Mouse (Mus musculus) heart, embryonic 16.5 days (tissue): ENCODE data around the gene Klc2. TPM values are rescaled to one million over a fixed set of nuclear protein-coding genes. Genes with fewer than 3 reads are reported as not detected.

Experiments used
- ATAC-seq: fragments of 200-750 bp; cut with Nextera tagmentation; replicated peaks from 2 replicates; pipeline ENCODE4 v1.8.0; 2017; ENCODE audit warnings: moderate number of reproducible peaks; ENCODE audit not compliant: insufficient read depth, low FRiP score; ENCODE audit errors: extremely low read depth
- H3K27ac ChIP-seq: fragments of 300-500 bp; sonication (generic); 2 replicates; pipeline ENCODE4 v1.5.1; 2014; ENCODE audit warnings: mild to moderate bottlenecking, low read length, control low read depth, moderate library complexity
- H3K27me3 ChIP-seq: fragments of 300-500 bp; sonication (generic); 2 replicates; pipeline ENCODE4 v1.6.1; 2014; ENCODE audit warnings: low read length, mixed read lengths; ENCODE audit not compliant: control insufficient read depth, insufficient read depth
- H3K36me3 ChIP-seq: fragments of 300-500 bp; sonication (generic); 2 replicates; pipeline ENCODE4 v1.6.1; 2014; ENCODE audit not compliant: control insufficient read depth, insufficient read depth
- H3K4me1 ChIP-seq: fragments of 300-500 bp; sonication (generic); 2 replicates; pipeline ENCODE4 v1.6.1; 2014; ENCODE audit warnings: low read length, mixed read lengths; ENCODE audit not compliant: control insufficient read depth, insufficient read depth
- H3K4me2 ChIP-seq: fragments of 300-500 bp; sonication (generic); 2 replicates; pipeline ENCODE4 v1.6.1; 2014; ENCODE audit warnings: low read depth, mild to moderate bottlenecking, control low read depth, low read length
- H3K4me3 ChIP-seq: fragments of 300-500 bp; sonication (generic); 2 replicates; pipeline ENCODE4 v1.5.1; 2014; ENCODE audit warnings: mild to moderate bottlenecking, control low read depth, low read length
- H3K9ac ChIP-seq: fragments of 300-500 bp; sonication (generic); 2 replicates; pipeline ENCODE4 v1.6.1; 2014; ENCODE audit warnings: low read length, control low read depth
- H3K9me3 ChIP-seq: fragments of 300-500 bp; sonication (generic); replicated peaks from 2 replicates; pipeline ENCODE4 v1.6.1; 2016; ENCODE audit warnings: low read length; ENCODE audit not compliant: control insufficient read depth
- WGBS: fragments of 180-500 bp; shearing (Covaris S2); extraction: QIAGEN DNeasy Blood & Tissue Kit; methylation state at CpG from one replicate; pipeline ENCODE4 v1.1.7; 2014; 5-methylcytosine and 5-hydroxymethylcytosine counted together
- polyA plus RNA-seq: library from polyadenylated mRNA; unstranded; fragments of >200 nt; fragmentation: Nextera tagmentation; extraction: Ambion mirVana; gene quantifications from 2 replicates; pipeline ENCODE4 v1.2.1, GENCODE M21; 2015

Gene Klc2
- polyA plus RNA-seq, 1 experiment from 2014 or later: 19.3 TPM

DNA sequence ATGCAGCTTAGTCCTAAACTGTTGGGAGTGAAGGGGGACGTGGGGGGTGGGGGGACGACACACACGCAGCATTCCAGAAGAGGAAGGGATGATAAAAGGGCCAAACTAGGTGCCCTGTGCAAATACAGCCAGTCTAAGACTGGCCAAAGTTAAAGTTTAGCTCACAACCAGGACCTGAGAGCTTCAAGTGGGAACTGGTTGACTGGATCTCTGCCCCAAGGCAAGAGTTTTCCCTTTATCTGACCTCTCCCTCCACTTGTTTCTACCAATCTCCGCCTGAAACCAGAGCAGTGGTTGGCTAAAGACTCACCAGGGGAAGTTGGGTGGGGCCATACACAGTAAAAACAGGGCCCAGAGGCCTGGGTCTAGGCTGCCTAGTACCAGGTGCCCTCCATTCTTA is 9.7 kb downstream of the Klc2 start:
- 43% methylated on average over 4 of the region's 4 CpGs for WGBS
- Histone ChIP-seq H3K4me3 (no peak overlapping the region), H3K4me2 (no peak overlapping the region), H3K9me3 (no peaks in the 10 kb centered on the region), H3K27ac (no peak overlapping the region), H3K27me3 (no peaks in the 10 kb centered on the region), H3K9ac (no peak overlapping the region), H3K4me1 (peaks cover 11% of the 10 kb centered on the region), H3K36me3 (peaks cover 30% of the 10 kb centered on the region)
- no peak for ATAC-seq

- H3K4me3 ChIP-seq: no peak overlapping the region
- no peaks in the 10 kb centered on the region for H3K27me3 ChIP-seq
- no peak overlapping the region for H3K4me2 ChIP-seq
- peaks cover 31% of the 10 kb centered on the region for H3K36me3 ChIP-seq
- ATAC-seq: no peak
- H3K4me1 ChIP-seq: peaks cover 11% of the 10 kb centered on the region
- WGBS: 19% methylated on average over 5 of the region's 5 CpGs
- H3K9ac ChIP-seq: no peak overlapping the region
- 0 out of 2 replicates have a peak overlapping the region, but pooled peaks have one; percentile 16 for H3K27ac ChIP-seq
- no peaks in the 10 kb centered on the region for H3K9me3 ChIP-seq
Measured at GRCm38 (mm10) chr19:5108271-5108575, 10.1 kb downstream of the Klc2 start.

- Histone ChIP-seq H3K36me3 (peaks cover 35% of the 10 kb centered on the region), H3K4me2 (no peak overlapping the region), H3K27ac (no peak overlapping the region), H3K4me3 (no peak overlapping the region), H3K4me1 (peaks cover 11% of the 10 kb centered on the region), H3K9ac (peak overlapping the region; percentile 18; the same call in 1 of the 2 replicates), H3K9me3 (no peaks in the 10 kb centered on the region), H3K27me3 (no peaks in the 10 kb centered on the region)
- no peak for ATAC-seq
- WGBS: 70% methylated on average over 18 of the region's 18 CpGs
Measured at GRCm38 (mm10) chr19:5107556-5108270, 10.6 kb downstream of the Klc2 start.

DNA sequence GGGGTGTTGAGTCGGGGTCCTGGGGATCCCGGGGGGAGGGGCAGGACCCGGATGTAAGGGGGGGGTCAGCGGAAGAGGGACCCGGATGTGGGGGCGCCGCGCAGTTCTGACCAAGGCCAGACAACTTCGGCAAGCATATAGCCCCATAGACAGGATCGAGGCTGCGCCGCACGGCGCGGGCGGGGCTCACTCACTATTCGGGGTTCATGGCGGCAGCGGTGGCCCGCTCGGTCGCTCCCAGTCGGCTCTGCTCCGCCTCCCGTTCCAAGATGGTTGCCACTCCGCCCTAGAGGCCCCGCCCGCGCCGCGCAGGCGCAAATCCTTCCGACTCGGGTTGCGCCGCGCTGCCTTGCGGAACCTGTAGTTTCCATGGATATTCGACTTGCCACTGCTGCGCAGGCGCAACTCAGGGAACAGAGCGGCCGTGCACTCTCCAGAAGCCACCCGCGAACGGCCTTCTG is 11.6 kb downstream of the Klc2 start, which contains the start of gene Rab1b:
TSS of gene Rab1b (minus strand) at position 342 of the 461 bp plus-strand sequence.
- Histone ChIP-seq H3K4me2 (peak within 1 kb of the TSS; percentile 93), H3K4me1 (peaks cover 11% of the 10 kb centered on the region), H3K4me3 (peak within 1 kb of the TSS; percentile 79), H3K9me3 (no peaks in the 10 kb centered on the region), H3K27me3 (no peaks in the 10 kb centered on the region), H3K27ac (peak within 1 kb of the TSS; percentile 89), H3K9ac (peak within 1 kb of the TSS; percentile 96), H3K36me3 (peaks cover 40% of the 10 kb centered on the region)
- WGBS: under 1% methylated on average over 46 of the region's 46 CpGs
- ATAC-seq: peak; percentile 92

- H3K4me1 ChIP-seq: peaks cover 11% of the 10 kb centered on the region
- no peak for ATAC-seq
- 5% methylated on average over 9 of the region's 9 CpGs for WGBS
- H3K27me3 ChIP-seq: no peaks in the 10 kb centered on the region
- H3K9me3 ChIP-seq: no peaks in the 10 kb centered on the region
- peak overlapping the region; percentile 93 for H3K4me2 ChIP-seq
- H3K9ac ChIP-seq: peak overlapping the region; percentile 96
- peaks cover 41% of the 10 kb centered on the region for H3K36me3 ChIP-seq
- peak overlapping the region; percentile 79 for H3K4me3 ChIP-seq
- H3K27ac ChIP-seq: peak overlapping the region; percentile 89
Measured at GRCm38 (mm10) chr19:5106074-5106473, 12.3 kb downstream of the Klc2 start.

GRCm38 (mm10) chr19:5098363-5099143 is 19.8 kb downstream of the Klc2 start, which contains the start of gene Cnih2:
TSS of gene Cnih2 (minus strand) at chr19:5098521.
- peak within 1 kb of the TSS; percentile 56 for H3K4me3 ChIP-seq
- no peaks in the 10 kb centered on the region for H3K9me3 ChIP-seq
- peak within 1 kb of the TSS; percentile 79 for H3K9ac ChIP-seq
- H3K36me3 ChIP-seq: peaks cover 27% of the 10 kb centered on the region
- peak; percentile 56; the same call in 1 of the 2 replicates for ATAC-seq
- peaks cover 23% of the 10 kb centered on the region for H3K4me1 ChIP-seq
- H3K27me3 ChIP-seq: no peaks in the 10 kb centered on the region
- H3K4me2 ChIP-seq: peak within 1 kb of the TSS; percentile 89
- H3K27ac ChIP-seq: no peak within 1 kb of the TSS
- WGBS: 4% methylated on average over 48 of the region's 48 CpGs

DNA sequence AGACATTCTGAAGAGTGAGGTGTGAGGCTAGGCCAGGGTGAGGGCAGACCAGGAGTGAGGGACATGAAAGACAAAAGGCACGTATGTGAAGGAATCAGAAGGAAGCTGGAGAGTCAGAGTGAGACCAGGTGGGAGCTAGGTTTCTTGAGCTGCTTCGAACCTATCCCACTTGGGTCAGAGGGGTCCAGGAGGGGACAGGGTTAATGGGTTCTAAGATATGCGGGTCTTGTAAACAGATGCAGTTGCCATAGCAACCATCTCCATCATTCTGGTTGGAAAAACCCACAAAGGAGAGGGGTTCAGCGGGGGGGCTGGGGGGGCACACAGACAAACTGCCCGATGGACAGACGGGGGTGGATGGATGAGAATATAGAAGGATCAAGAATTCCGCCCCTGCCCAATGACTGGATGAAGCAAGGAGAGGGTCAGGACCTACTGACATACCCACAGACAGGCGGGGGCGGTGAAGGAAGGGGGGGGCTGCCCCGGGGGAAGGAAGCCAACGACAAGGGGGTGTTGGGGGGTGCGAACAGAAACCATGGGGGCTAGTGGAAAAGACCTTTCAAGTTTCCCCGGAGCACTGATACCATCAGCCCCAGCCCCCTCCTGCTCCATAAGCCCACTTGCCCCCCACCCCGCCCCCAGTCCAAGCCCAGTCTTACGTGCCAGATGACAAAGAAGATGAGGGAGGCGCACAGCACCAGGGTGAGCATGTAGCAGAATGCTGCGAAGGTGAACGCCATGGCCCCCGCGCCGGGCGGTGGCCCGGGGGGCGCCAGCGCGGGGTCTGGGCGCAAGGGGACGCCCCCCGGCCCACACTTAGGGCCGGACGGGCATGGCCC is 20.6 kb downstream of the Klc2 start:
- Histone ChIP-seq H3K36me3 (peaks cover 21% of the 10 kb centered on the region), H3K27me3 (no peaks in the 10 kb centered on the region), H3K4me2 (peak overlapping the region; percentile 89), H3K9me3 (no peaks in the 10 kb centered on the region), H3K9ac (peak overlapping the region; percentile 79), H3K4me3 (peak overlapping the region; percentile 56), H3K4me1 (peaks cover 23% of the 10 kb centered on the region), H3K27ac (no peak overlapping the region)
- ATAC-seq: peak; percentile 1; the same call in 1 of the 2 replicates
- 5% methylated on average over 30 of the region's 31 CpGs for WGBS

DNA sequence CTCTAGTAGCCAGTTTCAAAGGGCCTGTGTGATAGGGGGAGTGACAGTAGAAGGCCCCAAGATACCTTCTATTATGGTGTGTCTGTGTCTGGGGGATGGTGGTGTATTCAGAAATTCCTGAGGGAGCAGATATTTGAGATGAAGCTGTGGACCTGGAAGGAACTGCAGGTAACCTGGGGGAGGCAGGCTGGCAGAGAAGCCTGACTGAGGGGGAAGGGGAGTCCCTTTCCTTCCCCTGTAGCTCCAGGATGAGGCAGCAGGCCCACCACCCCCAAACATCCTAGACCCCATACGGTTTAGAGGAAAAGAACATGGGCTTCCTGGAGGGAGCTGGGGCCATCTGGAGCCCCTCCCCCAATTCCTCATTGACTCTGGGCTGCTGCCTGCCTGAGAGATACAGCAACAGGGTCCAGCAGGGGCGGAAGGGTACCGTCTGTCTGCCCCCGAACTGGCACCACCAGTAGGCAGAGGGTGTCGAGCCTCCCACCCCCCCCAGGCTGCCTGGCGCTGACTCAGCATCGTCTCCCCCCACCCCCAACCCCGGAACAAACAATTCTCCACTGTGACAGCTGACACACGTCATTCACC is 22.4 kb downstream of the Klc2 start:
- no peak overlapping the region for H3K4me2 ChIP-seq
- peaks cover 23% of the 10 kb centered on the region for H3K4me1 ChIP-seq
- no peaks in the 10 kb centered on the region for H3K9me3 ChIP-seq
- no peaks in the 10 kb centered on the region for H3K27me3 ChIP-seq
- H3K27ac ChIP-seq: no peak overlapping the region
- no peak overlapping the region for H3K4me3 ChIP-seq
- no peak for ATAC-seq
- WGBS: 5% methylated on average over 9 of the region's 9 CpGs
- no peak overlapping the region for H3K9ac ChIP-seq
- H3K36me3 ChIP-seq: peaks cover 8% of the 10 kb centered on the region
